Mouse (Mus musculus): ENCODE measurements around the gene Ugt1a10.

The Ugt1a10 gene

GRCm38 (mm10) chr1:88143966-88144675 is 88.9 kb downstream of the Ugt1a10 start:
- WGBS = 5% methylated on average over 5 of the region's 5 CpGs

DNA sequence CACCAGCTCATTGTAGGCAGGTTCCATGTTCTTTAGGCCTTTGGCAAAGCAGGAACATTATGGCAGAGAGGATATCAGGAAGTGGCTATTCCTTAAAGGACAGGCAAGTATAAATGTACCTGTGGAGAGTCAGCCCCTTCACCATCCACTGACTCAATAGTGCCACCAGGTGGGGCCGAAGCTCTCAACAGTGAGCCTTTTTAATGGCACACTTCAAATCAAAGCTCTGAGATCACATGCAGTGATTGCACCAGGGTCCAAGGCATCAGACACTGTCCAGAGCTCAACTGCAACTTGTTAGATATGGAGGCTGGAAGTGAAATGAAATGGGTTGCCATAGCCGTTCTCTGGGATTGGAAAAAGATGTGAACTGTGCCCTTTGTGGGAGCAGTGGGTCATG is 90.1 kb downstream of the Ugt1a10 start:
- WGBS = 77% methylated on average over 2 of the region's 2 CpGs

- WGBS = 88% methylated on average over 2 of the region's 2 CpGs
Measured at GRCm38 (mm10) chr1:88150133-88150532, 94.9 kb downstream of the Ugt1a10 start.

- 79% methylated on average over 2 of the region's 2 CpGs for WGBS
Measured at GRCm38 (mm10) chr1:88158430-88158829, 103.2 kb downstream of the Ugt1a10 start.

GRCm38 (mm10) chr1:88165711-88166110 is 110.5 kb downstream of the Ugt1a10 start, which contains the start of gene Ugt1a5:
Ugt1a5 (plus strand) TSS chr1:88166012.
- 85% methylated on average over 5 of the region's 5 CpGs for WGBS

DNA sequence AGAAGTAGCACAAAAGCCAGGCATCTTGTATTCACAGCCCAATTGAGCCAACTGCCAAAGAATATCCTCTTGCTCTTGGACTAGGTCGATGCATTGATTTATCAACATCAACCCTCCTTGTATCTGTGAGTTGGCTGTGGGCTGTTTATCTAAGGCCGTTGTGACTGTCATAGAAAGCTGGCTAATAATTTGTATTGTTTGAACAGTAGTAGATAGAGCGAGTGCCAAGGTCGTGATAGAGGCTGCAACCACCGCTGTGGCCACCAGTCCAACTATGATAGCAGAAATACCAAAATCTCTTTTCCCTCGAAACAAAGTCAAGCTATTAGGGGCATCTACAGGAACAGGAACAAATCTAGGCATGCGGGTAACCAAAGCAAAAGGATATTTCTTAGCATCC is 117.0 kb downstream of the Ugt1a10 start:
- 86% methylated on average over 7 of the region's 7 CpGs for WGBS

GRCm38 (mm10) chr1:88179657-88180056 is 124.5 kb downstream of the Ugt1a10 start:
- WGBS = 92% methylated on average over 1 of the region's 1 CpGs

DNA sequence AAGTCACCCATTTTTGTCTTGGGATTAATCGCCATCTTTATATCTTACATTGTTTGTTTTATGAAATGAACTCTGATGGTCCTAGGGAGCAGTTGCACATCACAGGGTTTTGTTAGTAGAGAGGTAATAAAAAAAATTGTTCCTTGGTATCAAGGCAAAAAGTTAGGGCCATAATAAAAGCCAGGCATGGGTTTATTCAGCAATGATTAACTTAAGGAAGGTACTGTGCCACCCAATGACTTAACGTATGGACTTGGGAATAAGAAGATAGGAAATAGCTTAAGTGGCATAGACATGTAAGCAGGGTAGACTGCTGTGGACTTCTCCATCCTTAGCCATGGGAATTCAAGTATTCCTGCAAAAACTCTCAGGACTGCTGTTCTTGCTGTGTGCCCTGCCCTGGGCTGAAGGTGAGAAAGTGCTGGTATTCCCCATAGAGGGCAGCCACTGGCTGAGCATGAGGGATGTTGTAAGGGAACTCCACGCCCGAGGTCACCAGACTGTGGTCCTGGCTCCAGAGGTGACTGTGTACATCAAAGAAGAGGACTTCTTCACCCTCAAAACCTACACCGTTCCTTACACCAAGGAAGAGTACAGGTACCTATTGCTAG is 131.2 kb downstream of the Ugt1a10 start:
- 93% methylated on average over 5 of the region's 5 CpGs for WGBS

- WGBS = 78% methylated on average over 3 of the region's 3 CpGs
Measured at GRCm38 (mm10) chr1:88192136-88192535, 136.9 kb downstream of the Ugt1a10 start.

GRCm38 (mm10) chr1:88195687-88196086 is 140.5 kb downstream of the Ugt1a10 start:
- 97% methylated on average over 1 of the region's 1 CpGs for WGBS

DNA sequence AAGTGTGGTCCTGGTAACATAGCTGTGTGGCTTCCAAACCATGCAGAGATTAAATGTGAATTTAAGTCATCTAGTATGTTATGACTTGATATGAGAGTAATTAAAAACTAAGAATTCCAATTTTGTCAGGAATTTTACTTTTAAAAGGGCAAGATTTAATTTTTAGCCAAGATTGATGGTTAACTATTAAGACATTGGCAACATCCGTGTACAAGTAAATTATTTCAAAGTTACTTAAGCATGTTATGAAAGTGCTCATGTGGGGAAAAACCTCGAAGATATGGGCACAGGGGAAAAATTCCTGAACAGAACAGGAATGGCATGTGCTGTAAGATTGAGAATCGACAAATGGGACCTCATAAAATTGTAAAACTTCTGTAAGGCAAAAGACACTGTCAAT is 142.3 kb downstream of the Ugt1a10 start:
- WGBS = 83% methylated on average over 3 of the region's 3 CpGs

GRCm38 (mm10) chr1:88199996-88200395 is 144.8 kb downstream of the Ugt1a10 start:
- WGBS = 84% methylated on average over 2 of the region's 2 CpGs

GRCm38 (mm10) chr1:88200456-88200855 is 145.3 kb downstream of the Ugt1a10 start, which contains the start of gene Ugt1a2:
Ugt1a2 (plus strand) TSS chr1:88200601.
- WGBS = 90% methylated on average over 7 of the region's 7 CpGs

DNA sequence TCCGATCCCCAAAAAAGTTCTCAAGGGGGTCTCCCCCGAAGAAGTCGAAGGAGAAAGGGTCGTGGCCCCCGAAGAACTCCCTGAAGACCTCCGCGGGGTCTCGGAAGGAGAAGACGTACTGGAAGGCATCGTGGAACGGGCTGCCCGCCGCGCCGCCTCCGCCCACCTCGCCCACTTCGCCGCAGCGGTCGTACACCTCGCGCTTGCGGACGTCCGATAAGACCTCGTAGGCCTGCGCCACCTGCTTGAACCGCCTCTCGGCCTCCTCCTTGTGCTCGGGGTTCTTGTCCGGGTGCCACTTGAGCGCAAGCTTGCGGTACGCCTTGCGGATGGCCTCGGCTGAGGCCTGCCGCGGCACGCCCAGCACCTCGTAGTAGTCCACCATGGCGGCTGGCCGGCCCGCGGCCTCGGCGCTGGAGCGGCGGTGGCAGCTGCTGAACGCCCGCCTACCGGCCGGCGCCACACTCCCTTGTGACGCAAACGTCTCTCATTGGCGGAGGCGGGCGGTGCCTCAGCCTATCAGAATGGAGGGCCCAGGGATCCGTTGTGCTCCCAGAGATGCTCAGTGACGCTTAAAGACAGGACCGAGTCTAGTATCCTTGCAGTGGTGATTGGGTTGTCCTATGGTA is 150.2 kb downstream of the Ugt1a10 start, which contains the start of gene Dnajb3:
Gene Dnajb3 (minus strand): TSS at position 489 of the 629 bp plus-strand sequence.
- 6% methylated on average over 62 of the region's 62 CpGs for WGBS

DNA sequence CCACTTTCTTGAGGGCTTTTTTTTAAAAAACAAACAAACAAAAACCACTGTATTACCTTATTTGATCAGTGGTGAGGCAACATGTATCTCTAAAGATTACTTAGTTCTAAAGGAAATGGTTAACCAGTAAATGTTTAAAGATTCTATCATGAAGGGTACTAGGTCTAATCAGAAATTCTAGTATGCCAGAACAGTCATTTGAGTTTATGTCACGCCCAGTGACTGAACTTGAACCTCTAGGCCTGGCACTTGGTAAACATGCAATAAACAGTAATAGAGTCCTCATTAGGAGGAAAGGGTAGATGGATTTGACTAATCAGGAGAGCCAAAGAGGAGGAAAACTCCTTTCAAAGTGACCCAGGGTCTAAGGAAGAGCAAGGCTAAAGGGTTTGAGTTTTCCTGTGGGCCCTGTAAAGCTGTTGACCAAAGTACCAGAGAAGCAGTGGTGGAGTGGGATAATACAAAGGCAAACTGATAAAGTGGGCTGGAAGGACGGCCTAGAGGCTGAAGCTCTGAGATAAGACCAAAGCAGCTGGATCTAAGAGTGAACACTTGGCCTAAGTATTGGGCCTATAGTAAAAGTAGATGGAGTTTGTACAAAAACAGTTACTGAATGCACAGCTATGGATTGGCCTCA is 151.8 kb downstream of the Ugt1a10 start:
- WGBS = 91% methylated on average over 2 of the region's 2 CpGs

GRCm38 (mm10) chr1:88211812-88212211 is 156.6 kb downstream of the Ugt1a10 start, which contains the start of gene Ugt1a1:
Ugt1a1 (plus strand) TSS chr1:88211959.
- 68% methylated on average over 8 of the region's 8 CpGs for WGBS

DNA sequence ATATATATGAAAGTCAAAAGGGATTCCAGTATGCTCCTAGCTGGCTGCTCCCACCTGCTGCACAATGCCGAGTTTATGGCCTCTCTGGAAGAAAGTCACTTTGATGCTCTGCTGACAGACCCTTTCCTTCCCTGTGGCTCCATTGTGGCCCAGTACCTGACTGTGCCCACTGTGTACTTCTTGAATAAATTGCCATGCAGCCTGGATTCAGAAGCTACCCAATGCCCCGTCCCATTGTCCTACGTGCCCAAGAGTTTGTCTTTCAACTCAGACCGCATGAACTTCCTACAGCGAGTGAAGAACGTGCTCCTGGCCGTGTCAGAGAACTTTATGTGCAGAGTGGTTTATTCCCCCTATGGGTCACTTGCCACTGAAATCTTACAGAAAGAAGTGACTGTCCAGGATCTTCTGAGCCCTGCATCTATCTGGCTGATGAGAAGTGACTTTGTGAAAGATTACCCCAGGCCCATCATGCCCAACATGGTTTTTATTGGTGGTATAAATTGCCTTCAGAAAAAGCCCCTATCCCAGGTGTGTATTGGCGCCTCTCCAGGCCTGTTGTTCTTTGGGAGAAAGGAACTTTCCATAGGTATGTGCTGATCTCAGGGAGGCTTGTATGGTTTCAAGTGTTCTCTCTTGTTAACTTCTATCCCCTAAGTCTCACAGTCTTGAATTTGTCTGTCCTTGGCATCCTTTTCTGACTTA is 157.3 kb downstream of the Ugt1a10 start:
- 61% methylated on average over 8 of the region's 8 CpGs for WGBS

GRCm38 (mm10) chr1:88213061-88213460 is 157.9 kb downstream of the Ugt1a10 start:
- 77% methylated on average over 1 of the region's 1 CpGs for WGBS

DNA sequence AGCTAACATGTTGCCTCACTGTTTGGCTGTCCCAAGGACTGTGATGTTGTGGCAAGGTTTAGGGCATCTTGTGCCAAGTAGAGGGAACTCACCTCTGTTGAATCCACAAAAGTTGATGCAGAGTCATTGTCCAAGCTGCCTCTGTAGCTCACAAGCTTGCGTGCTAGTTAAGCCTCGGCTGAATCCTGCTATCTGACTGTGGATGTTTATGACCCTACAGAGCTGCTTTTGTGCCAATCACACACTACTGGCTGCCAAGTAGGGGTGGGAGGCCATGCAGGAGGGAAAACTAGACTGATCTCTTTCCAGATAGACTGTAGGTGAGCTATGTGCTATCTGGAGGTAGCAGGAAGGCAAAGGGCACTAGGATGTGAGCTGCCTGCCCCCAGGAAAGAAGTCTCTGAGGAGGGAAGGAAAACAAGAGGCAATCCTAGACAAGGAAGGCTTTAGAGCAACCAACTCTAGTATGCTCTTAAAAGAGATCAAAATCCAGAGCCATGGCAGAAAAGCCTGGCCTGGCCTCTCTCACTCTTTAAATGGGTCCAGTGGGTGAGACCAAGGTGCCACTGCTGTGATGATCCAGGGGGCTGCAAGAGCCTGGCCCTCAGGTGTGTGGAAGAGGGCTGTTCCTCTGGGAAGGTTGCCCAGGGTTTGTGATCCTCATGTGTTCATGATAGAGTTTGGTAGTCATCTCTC is 158.7 kb downstream of the Ugt1a10 start:
- 77% methylated on average over 2 of the region's 2 CpGs for WGBS

- 80% methylated on average over 2 of the region's 2 CpGs for WGBS
Measured at GRCm38 (mm10) chr1:88214462-88214952, 159.3 kb downstream of the Ugt1a10 start.
